ENCODE assay signal across 9 mouse cellular contexts in genomic region chr1:83408021-83408464, GRCm38 (mm10). TPM values are rescaled to one million over a fixed set of nuclear protein-coding genes. Genes with fewer than 3 reads are reported as not detected.
DNase-seq lines count a peak whose midpoint lies in the region; ATAC-seq and TF ChIP-seq lines count a peak whose summit lies in the region.
"Had no signal": no experiment of that assay in that cellular context is flagged by ENCODE, and none has a peak within 500 bp of the region (broad histone marks: within the 10 kb centered on the region; RNA-seq: fewer than 3 reads in every experiment).

Sphkap (minus strand) TSS chr1:83408200.

- peak; percentile 73 for DNase-seq in lung, embryonic 14.5 days
- no peak for DNase-seq in lung, adult 2 months
- DNase-seq in layer of hippocampus, adult 18-20 months (ENCODE audit: low spot score in 2 of 2) = peak; percentile 47 to 74
- DNase-seq in retina, adult 2 months (ENCODE audit: low read depth, low spot score) = peak; percentile 36

- H3K27me3 ChIP-seq in lung, embryonic 14.5 days (ENCODE audit: insufficient read depth, low read length) = no peaks in the 10 kb centered on the region
- H3K27me3 ChIP-seq in forebrain, embryonic 12.5 days = peaks cover 11% of the 10 kb centered on the region; the same call in 1 of the 2 replicates
- no peaks in the 10 kb centered on the region for H3K27me3 ChIP-seq in heart, embryonic 14.5 days (ENCODE audit: control insufficient read depth, insufficient read depth, low read length)
- no peaks in the 10 kb centered on the region for H3K27me3 ChIP-seq in liver, embryonic 16.5 days (ENCODE audit: control insufficient read depth, insufficient read depth, low read depth, low read length)

- H3K9ac ChIP-seq in lung, embryonic 14.5 days = peak within 1 kb of the TSS; percentile 43
- peak within 1 kb of the TSS; percentile 57 for H3K9ac ChIP-seq in forebrain, embryonic 12.5 days
- peak within 1 kb of the TSS; percentile 75 for H3K9ac ChIP-seq in heart, embryonic 14.5 days (ENCODE audit: low read length)
- H3K9ac ChIP-seq in liver, embryonic 16.5 days (ENCODE audit: low read depth, low read length) = no peak within 1 kb of the TSS

- TF ChIP-seq POLR2A in lung, adult 2 months (IDR thresholded peaks at IDR 0.05; ENCODE audit: borderline replicate concordance, extremely low read depth, low read depth, low read length) = no peak

- H3K36me3 ChIP-seq in lung, embryonic 14.5 days (ENCODE audit: insufficient read depth) = no peaks in the 10 kb centered on the region
- no peaks in the 10 kb centered on the region for H3K36me3 ChIP-seq in forebrain, embryonic 12.5 days (replicated peaks)
- H3K36me3 ChIP-seq in heart, embryonic 14.5 days (ENCODE audit: control insufficient read depth, insufficient read depth, low read length) = no peaks in the 10 kb centered on the region
- H3K36me3 ChIP-seq in liver, embryonic 16.5 days (ENCODE audit: control insufficient read depth, insufficient read depth) = no peaks in the 10 kb centered on the region

- peak; percentile 27 for TF ChIP-seq CTCF in lung, embryonic 14.5 days (IDR thresholded peaks at IDR 0.05; ENCODE audit: low read depth)
- TF ChIP-seq CTCF in lung, adult 2 months (IDR thresholded peaks at IDR 0.05; ENCODE audit: insufficient read depth, low read length) = no peak

- WGBS in lung, embryonic 14.5 days = under 1% methylated on average over 16 of the region's 16 CpGs
- 2% methylated on average over 16 of the region's 16 CpGs for WGBS in lung, adult 2 months
- WGBS in forebrain, embryonic 12.5 days = under 1% methylated on average over 16 of the region's 16 CpGs
- WGBS in heart, embryonic 14.5 days = 1% methylated on average over 16 of the region's 16 CpGs
- WGBS in liver, embryonic 16.5 days (ENCODE audit: insufficient replicate concordance) = under 1% methylated on average over 16 of the region's 16 CpGs

- no peaks in the 10 kb centered on the region for H3K4me1 ChIP-seq in lung, embryonic 14.5 days (ENCODE audit: insufficient read depth)
- H3K4me1 ChIP-seq in lung, adult 2 months (ENCODE audit: control insufficient read depth, insufficient read depth, low read length) = no peaks in the 10 kb centered on the region
- H3K4me1 ChIP-seq in forebrain, embryonic 12.5 days = peaks cover 8% of the 10 kb centered on the region
- peaks cover 0 to 8% of the 10 kb centered on the region in 2 experiments; a peak in 1 of 4 replicates for H3K4me1 ChIP-seq in heart, embryonic 14.5 days (ENCODE audit: control insufficient read depth in 2 of 2, insufficient read depth in 2 of 2, low read length in 2 of 2)
- H3K4me1 ChIP-seq in liver, embryonic 16.5 days (ENCODE audit: control insufficient read depth, low read depth, low read length) = no peaks in the 10 kb centered on the region

- H3K9me3 ChIP-seq in lung, embryonic 14.5 days (ENCODE audit: low read depth, low read length) = no peaks in the 10 kb centered on the region
- no peaks in the 10 kb centered on the region for H3K9me3 ChIP-seq in forebrain, embryonic 12.5 days
- H3K9me3 ChIP-seq in heart, embryonic 14.5 days (ENCODE audit: control insufficient read depth, low read length) = no peaks in the 10 kb centered on the region
- no peaks in the 10 kb centered on the region for H3K9me3 ChIP-seq in liver, embryonic 16.5 days (replicated peaks; ENCODE audit: control insufficient read depth, low read length)

- H3K27ac ChIP-seq in lung, embryonic 14.5 days (ENCODE audit: low read depth) = no peak within 1 kb of the TSS
- no peak within 1 kb of the TSS for H3K27ac ChIP-seq in forebrain, embryonic 12.5 days
- H3K27ac ChIP-seq in heart, embryonic 14.5 days (replicated peaks in 1 of 2; ENCODE audit: control insufficient read depth in 1 of 2, insufficient read depth in 1 of 2, low read depth in 2 of 2, low read length in 2 of 2) = peak within 1 kb of the TSS; percentile 40 to 66
- H3K27ac ChIP-seq in liver, embryonic 16.5 days (ENCODE audit: low read length) = no peak within 1 kb of the TSS

- peak; percentile 94 for ATAC-seq in lung, embryonic 14.5 days (ENCODE audit: insufficient read depth)
- ATAC-seq in forebrain, embryonic 12.5 days (ENCODE audit: low FRiP score) = peak; percentile 93
- ATAC-seq in heart, embryonic 14.5 days (ENCODE audit: insufficient number of reproducible peaks, insufficient read depth, low FRiP score, low read depth) = peak; percentile 88
- ATAC-seq in liver, embryonic 16.5 days (ENCODE audit: low read depth) = no peak
- no peak for ATAC-seq in erythroid progenitor cell, adult 5-6 weeks (replicated peaks; ENCODE audit: low FRiP score, poor library complexity, severe bottlenecking)

- H3K4me2 ChIP-seq in lung, embryonic 14.5 days = peak within 1 kb of the TSS; percentile 79
- H3K4me2 ChIP-seq in forebrain, embryonic 12.5 days = peak within 1 kb of the TSS; percentile 89
- peak within 1 kb of the TSS; percentile 76 for H3K4me2 ChIP-seq in heart, embryonic 14.5 days (ENCODE audit: low read length)
- no peak within 1 kb of the TSS for H3K4me2 ChIP-seq in liver, embryonic 16.5 days (ENCODE audit: low read depth, low read length)

- peak within 1 kb of the TSS; percentile 41 for H3K4me3 ChIP-seq in lung, embryonic 14.5 days (ENCODE audit: low read depth, low read length)
- H3K4me3 ChIP-seq in lung, adult 2 months (replicated peaks; ENCODE audit: extremely low read depth, low read depth, low read length) = no peak within 1 kb of the TSS
- peak within 1 kb of the TSS; percentile 42 for H3K4me3 ChIP-seq in forebrain, embryonic 12.5 days (replicated peaks)
- H3K4me3 ChIP-seq in heart, embryonic 14.5 days (ENCODE audit: control insufficient read depth in 1 of 2, insufficient read depth in 1 of 2, low read depth in 1 of 2, low read length in 2 of 2) = peak within 1 kb of the TSS; percentile 62 to 83
- H3K4me3 ChIP-seq in liver, embryonic 16.5 days (ENCODE audit: low read depth, low read length) = 0 out of 2 replicates have a peak within 1 kb of the TSS, but pooled peaks have one; percentile 8

RNA-seq across cellular contexts. Expression of gene Sphkap, which starts in this region (rescaled TPM):
- polyA plus RNA-seq in lung, embryonic 14.5 days (2014; fragmentation: Nextera tagmentation; extraction: Ambion mirVana) = 0.59 and 1.1 TPM in 2 replicates
- 0.77 and 1.2 TPM in 2 replicates for polyA plus RNA-seq in lung, adult 2 months (2012; rRNA removed)
- polyA plus RNA-seq in forebrain, embryonic 12.5 days (2016; fragmentation: Nextera tagmentation; extraction: Ambion mirVana) = 2.8 and 2.9 TPM in 2 replicates
- polyA plus RNA-seq in heart, embryonic 14.5 days (2014; fragmentation: Nextera tagmentation; extraction: Ambion mirVana) = 14.6 and 15.4 TPM in 2 replicates
- total RNA-seq in layer of hippocampus, adult 18-20 months (2021) = 100 to 1,000 TPM; 207 to 222 TPM
- polyA plus RNA-seq in liver, embryonic 16.5 days (2015; fragmentation: Nextera tagmentation; extraction: Ambion mirVana) = 0.02 TPM in 1 of 2 replicates, not detected in the other
- not detected in 2 replicates for total RNA-seq in erythroid progenitor cell, adult 5-6 weeks (2015; ENCODE audit: low replicate concordance)
- not detected in 2 replicates for total RNA-seq in erythroid progenitor cell, adult 5-6 weeks (2017; ENCODE audit: low replicate concordance)
- polyA plus RNA-seq: C2C12 had no signal

Comparison
In these comparisons a context has a peak if more than half of its experiments do, and no peak if none do; other contexts are left out.
1. RNA of gene Sphkap (total RNA-seq): 207 to 222 TPM in layer of hippocampus, adult 18-20 months; not detected in erythroid progenitor cell, adult 5-6 weeks; every median in the first group is over 100 times any median in the second.
2. ATAC-seq: peak in lung, embryonic 14.5 days (single experiment), forebrain, embryonic 12.5 days (single experiment) and heart, embryonic 14.5 days (single experiment); none in liver, embryonic 16.5 days (single experiment) and erythroid progenitor cell, adult 5-6 weeks (single experiment).
3. H3K27ac ChIP-seq: peak in heart, embryonic 14.5 days (2 of 2); none in lung, embryonic 14.5 days (single experiment), forebrain, embryonic 12.5 days (single experiment) and liver, embryonic 16.5 days (single experiment).